Mouse (Mus musculus) lung, postnatal 0 days (tissue): Measurements from ENCODE around the gene H2-Q4. TPM values are rescaled to one million over a fixed set of nuclear protein-coding genes. Genes with fewer than 3 reads are reported as not detected.
"Not testable (repeated sequence)": the region's sequence is repeated elsewhere in the genome, so short reads cannot be mapped to it uniquely, and the experiment has no call there.

Source experiments
- ATAC-seq: fragments of 200-750 bp; cut with Nextera tagmentation; 2 replicates; pipeline ENCODE4 v1.8.0; 2017; ENCODE audit warnings: moderate library complexity
- DNase-seq: peaks from one replicate; pipeline ENCODE4 v3.0.0-alpha.2; 2016; ENCODE audit warnings: low spot score
- H3K27ac ChIP-seq: fragments of 300-500 bp; sonication (generic); 2 replicates; pipeline ENCODE4 v1.5.1; 2014; ENCODE audit warnings: antibody characterized with exemption, mild to moderate bottlenecking, low read length, mixed read lengths
- H3K27me3 ChIP-seq: fragments of 300-500 bp; sonication (generic); replicated peaks from 2 replicates; pipeline ENCODE4 v1.6.1; 2014; ENCODE audit warnings: low read length, mixed read lengths; ENCODE audit not compliant: insufficient read depth
- H3K36me3 ChIP-seq: fragments of 300-500 bp; sonication (generic); 2 replicates; pipeline ENCODE4 v1.6.1; 2014; ENCODE audit warnings: low read length, mixed read lengths; ENCODE audit not compliant: insufficient read depth
- H3K4me1 ChIP-seq: fragments of 300-500 bp; sonication (generic); 2 replicates; pipeline ENCODE4 v1.6.1; 2014; ENCODE audit warnings: antibody characterized with exemption, low read depth, low read length, mixed read lengths; ENCODE audit not compliant: insufficient read depth
- H3K4me2 ChIP-seq: fragments of 300-500 bp; sonication (generic); replicated peaks from 2 replicates; pipeline ENCODE4 v1.6.1; 2014; ENCODE audit warnings: low read depth, mild to moderate bottlenecking, low read length, moderate library complexity, mixed read lengths
- H3K4me3 ChIP-seq: fragments of 300-500 bp; sonication (generic); 2 replicates; pipeline ENCODE4 v1.5.1; 2014; ENCODE audit warnings: low read depth, low read length
- H3K9ac ChIP-seq: fragments of 300-500 bp; sonication (generic); replicated peaks from 2 replicates; pipeline ENCODE4 v1.6.1; 2014; ENCODE audit warnings: low read depth, mild to moderate bottlenecking
- H3K9me3 ChIP-seq: fragments of 300-500 bp; sonication (generic); 2 replicates; pipeline ENCODE4 v1.6.1; 2016; ENCODE audit warnings: low read length, mixed read lengths
- CTCF ChIP-seq: IDR thresholded peaks from 2 replicates; pipeline ENCODE4 v1.5.1; 2016; ENCODE audit warnings: antibody characterized with exemption, mild to moderate bottlenecking
- EP300 ChIP-seq: IDR thresholded peaks from 2 replicates; pipeline ENCODE4 v1.6.1; 2016; ENCODE audit warnings: antibody characterized with exemption, mild to moderate bottlenecking, control low read depth
- WGBS: fragments of 180-500 bp; shearing (Covaris S2); extraction: QIAGEN DNeasy Blood & Tissue Kit; methylation state at CpG from one replicate; pipeline ENCODE4 v1.1.7; 2014; 5-methylcytosine and 5-hydroxymethylcytosine counted together
- polyA plus RNA-seq: library from polyadenylated mRNA; unstranded; fragments of >200 nt; fragmentation: Nextera tagmentation; extraction: Ambion mirVana; gene quantifications from 2 replicates; pipeline ENCODE4 v1.2.1, GENCODE M21; 2015

H2-Q4 gene
- polyA plus RNA-seq, 1 experiment from 2014 or later: 8.1 TPM

- Histone ChIP-seq H3K27ac (no peak overlapping the region), H3K4me2 (no peak overlapping the region), H3K27me3 (0 out of 2 replicates have a peak, but pooled peaks cover 5% of the 10 kb centered on the region), H3K4me3 (no peak overlapping the region), H3K9me3 (no peaks in the 10 kb centered on the region), H3K36me3 (no peaks in the 10 kb centered on the region), H3K9ac (no peak overlapping the region), H3K4me1 (no peaks in the 10 kb centered on the region)
- WGBS: 67% methylated on average over 2 of the region's 2 CpGs
- DNase-seq (no peak), ATAC-seq (no peak)
- TF ChIP-seq CTCF (no peak), EP300 (no peak)
Measured at GRCm38 (mm10) chr17:35354071-35354470, 25.3 kb upstream of the H2-Q4 start.

- no peak for DNase-seq
- H3K27ac ChIP-seq: no peak overlapping the region
- TF ChIP-seq EP300: no peak
- TF ChIP-seq CTCF: no peak
- no peak for ATAC-seq
- 14% methylated on average over 1 of the region's 1 CpGs for WGBS
- H3K9ac ChIP-seq: no peak overlapping the region
- H3K4me2 ChIP-seq: no peak overlapping the region
- no peak overlapping the region for H3K4me3 ChIP-seq
- H3K4me1 ChIP-seq: no peaks in the 10 kb centered on the region; the same call in 1 of the 2 replicates
- H3K27me3 ChIP-seq: 0 out of 2 replicates have a peak, but pooled peaks cover 6% of the 10 kb centered on the region
- no peaks in the 10 kb centered on the region for H3K36me3 ChIP-seq
- no peaks in the 10 kb centered on the region for H3K9me3 ChIP-seq
Measured at GRCm38 (mm10) chr17:35357086-35357485, 22.3 kb upstream of the H2-Q4 start.

- Histone ChIP-seq H3K4me3 (peak overlapping the region; percentile 41), H3K4me2 (peak overlapping the region; percentile 72), H3K9ac (peak overlapping the region; percentile 26; the same call in 1 of the 2 replicates), H3K36me3 (no peaks in the 10 kb centered on the region), H3K9me3 (no peaks in the 10 kb centered on the region), H3K27me3 (0 out of 2 replicates have a peak, but pooled peaks cover 6% of the 10 kb centered on the region), H3K4me1 (no peaks in the 10 kb centered on the region; the same call in 1 of the 2 replicates), H3K27ac (no peak overlapping the region)
- TF ChIP-seq CTCF (no peak), EP300 (no peak)
- WGBS: 12% methylated on average over 38 of the region's 38 CpGs
- no peak for DNase-seq
- no peak for ATAC-seq
Measured at GRCm38 (mm10) chr17:35358763-35359469, 20.5 kb upstream of the H2-Q4 start.

- Histone ChIP-seq H3K27ac (no peak overlapping the region), H3K9me3 (no peaks in the 10 kb centered on the region), H3K4me2 (peak overlapping the region; percentile 72), H3K4me1 (no peaks in the 10 kb centered on the region; the same call in 1 of the 2 replicates), H3K27me3 (0 out of 2 replicates have a peak, but pooled peaks cover 6% of the 10 kb centered on the region), H3K9ac (peak overlapping the region; percentile 26; the same call in 1 of the 2 replicates), H3K4me3 (peak overlapping the region; percentile 41), H3K36me3 (no peaks in the 10 kb centered on the region)
- DNase-seq: no peak
- TF ChIP-seq EP300: no peak
- no peak for ATAC-seq
- 24% methylated on average over 21 of the region's 21 CpGs for WGBS
Measured at GRCm38 (mm10) chr17:35359470-35359862, 20.0 kb upstream of the H2-Q4 start.

GRCm38 (mm10) chr17:35379729-35380451 is 473 bp downstream of the H2-Q4 start:
- DNase-seq (peak; percentile 62), ATAC-seq (peak; percentile 65)
- Histone ChIP-seq H3K9ac (peak overlapping the region; percentile 62), H3K4me2 (peak overlapping the region; percentile 96), H3K27me3 (no peaks in the 10 kb centered on the region), H3K9me3 (no peaks in the 10 kb centered on the region), H3K4me3 (peak overlapping the region; percentile 80), H3K36me3 (no peaks in the 10 kb centered on the region), H3K27ac (0 out of 2 replicates have a peak overlapping the region, but pooled peaks have one; percentile 43), H3K4me1 (no peaks in the 10 kb centered on the region)
- no peak for TF ChIP-seq CTCF
- no peak for TF ChIP-seq EP300
- WGBS: 2% methylated on average over 61 of the region's 70 CpGs

GRCm38 (mm10) chr17:35389796-35390195 is 10.4 kb downstream of the H2-Q4 start:
- H3K4me2 ChIP-seq, H3K4me1 ChIP-seq, H3K9me3 ChIP-seq, ATAC-seq, H3K9ac ChIP-seq, H3K36me3 ChIP-seq, H3K4me3 ChIP-seq, H3K27ac ChIP-seq, DNase-seq, H3K27me3 ChIP-seq: not testable (repeated sequence)
- WGBS: 5% methylated on average over 7 of the region's 7 CpGs
- TF ChIP-seq CTCF: peak; percentile 69

- H3K9me3 ChIP-seq, H3K36me3 ChIP-seq, H3K4me1 ChIP-seq, H3K27ac ChIP-seq, H3K9ac ChIP-seq, H3K4me3 ChIP-seq, ATAC-seq, H3K27me3 ChIP-seq, H3K4me2 ChIP-seq, DNase-seq: not testable (repeated sequence)
- 49% methylated on average over 2 of the region's 2 CpGs for WGBS
Measured at GRCm38 (mm10) chr17:35392671-35393070, 13.3 kb downstream of the H2-Q4 start.

GRCm38 (mm10) chr17:35393864-35394800 is 14.7 kb downstream of the H2-Q4 start:
- ATAC-seq: peak; percentile 99
- H3K36me3 ChIP-seq: not testable (repeated sequence)

More at GRCm38 (mm10) chr17:35393864-35394800, 14.7 kb downstream of the H2-Q4 start:
- Histone ChIP-seq H3K4me3 (peak overlapping the region; percentile 23), H3K4me2 (peak overlapping the region; percentile 47)
- not testable (repeated sequence) for H3K27ac ChIP-seq, H3K9ac ChIP-seq, DNase-seq, H3K27me3 ChIP-seq, H3K9me3 ChIP-seq, H3K4me1 ChIP-seq
- under 1% methylated on average over 34 of the region's 75 CpGs for WGBS
